In genomic region chr5:120775287-120775985, GRCm38 (mm10) we compare ENCODE assay signal across 11 mouse cellular contexts. TPM values are rescaled to one million over a fixed set of nuclear protein-coding genes. Genes with fewer than 3 reads are reported as not detected.
DNase-seq lines count a peak whose midpoint lies in the region; ATAC-seq and TF ChIP-seq lines count a peak whose summit lies in the region.
"Had no signal": no experiment of that assay in that cellular context is flagged by ENCODE, and none has a peak within 500 bp of the region (broad histone marks: within the 10 kb centered on the region; RNA-seq: fewer than 3 reads in every experiment).

No protein-coding gene starts in this region.

- H3K4me3 ChIP-seq in liver, embryonic 12.5 days = no peak overlapping the region
- peak overlapping the region; percentile 36 to 99 for H3K4me3 ChIP-seq in MEL (ENCODE audit: control insufficient read depth in 1 of 2, insufficient read depth in 1 of 2, low read depth in 2 of 2, low read length in 2 of 2)
- H3K4me3 ChIP-seq in liver, embryonic 15.5 days (replicated peaks) = peak overlapping the region; percentile 15; the same call in 1 of the 2 replicates

- no peaks in the 10 kb centered on the region for H3K9me3 ChIP-seq in liver, embryonic 12.5 days (replicated peaks)
- H3K9me3 ChIP-seq in MEL (replicated peaks; ENCODE audit: insufficient read depth, low read length) = no peaks in the 10 kb centered on the region
- no peaks in the 10 kb centered on the region for H3K9me3 ChIP-seq in liver, embryonic 15.5 days (replicated peaks)

- DNase-seq in liver (no peak), MEL (ENCODE audit: low read depth, low spot score) (peak; percentile 93)
- peak; percentile 84 for DNase-seq in thymus, postnatal 0 days (ENCODE audit: low spot score)
- no peak for DNase-seq in adrenal gland, postnatal 4 days (ENCODE audit: low spot score in 2 of 2)
- DNase-seq in gastrocnemius, adult 8-10 months (ENCODE audit: low spot score in 2 of 2) = no peak
- no peak for DNase-seq in embryo, embryonic 11 days

- no peaks in the 10 kb centered on the region for H3K79me2 ChIP-seq in MEL (ENCODE audit: control insufficient read depth, insufficient read depth, low read length, poor library complexity)

- H3K36me3 ChIP-seq in liver, embryonic 12.5 days = no peaks in the 10 kb centered on the region
- H3K36me3 ChIP-seq in MEL (ENCODE audit: control insufficient read depth in 1 of 2, insufficient read depth in 2 of 2, low read length in 2 of 2) = peaks cover 0 to 11% of the 10 kb centered on the region in 2 experiments; a peak in 2 of 4 replicates
- H3K36me3 ChIP-seq in liver, embryonic 15.5 days (replicated peaks) = no peaks in the 10 kb centered on the region

- H3K9ac ChIP-seq in liver, embryonic 12.5 days = no peak overlapping the region
- H3K9ac ChIP-seq in MEL (ENCODE audit: control insufficient read depth, low read depth, low read length, poor library complexity, severe bottlenecking) = peak overlapping the region; percentile 58
- H3K9ac ChIP-seq in liver, embryonic 15.5 days = no peak overlapping the region

- peak; percentile 35 to 64; a peak in 3 of 4 replicates for TF ChIP-seq EP300 in MEL (IDR thresholded peaks at IDR 0.05; ENCODE audit: low read depth in 1 of 2, low read length in 2 of 2)

- no peak overlapping the region for H3K27ac ChIP-seq in liver, embryonic 12.5 days
- peak overlapping the region; percentile 89 for H3K27ac ChIP-seq in MEL (ENCODE audit: control insufficient read depth, low read depth, low read length)
- peak overlapping the region; percentile 72 for H3K27ac ChIP-seq in liver, embryonic 15.5 days (replicated peaks)

- 0 out of 2 replicates have a peak, but pooled peaks cover 4% of the 10 kb centered on the region for H3K4me1 ChIP-seq in liver, embryonic 12.5 days
- peaks cover 15 to 48% of the 10 kb centered on the region in 2 experiments for H3K4me1 ChIP-seq in MEL (ENCODE audit: control insufficient read depth in 1 of 2, insufficient read depth in 2 of 2, low read length in 2 of 2)
- H3K4me1 ChIP-seq in liver, embryonic 15.5 days (replicated peaks) = peaks cover 33% of the 10 kb centered on the region

- ATAC-seq in liver, embryonic 12.5 days = 0 out of 2 replicates have a peak, but pooled peaks have one; percentile 46
- peak; percentile 86 for ATAC-seq in liver, embryonic 15.5 days (ENCODE audit: insufficient read depth)
- ATAC-seq: forebrain, embryonic 16.5 days had no signal

- 19% methylated on average over 14 of the region's 14 CpGs for WGBS in liver, embryonic 12.5 days (ENCODE audit: insufficient replicate concordance)
- 11% methylated on average over 14 of the region's 14 CpGs for WGBS in liver, embryonic 15.5 days (ENCODE audit: insufficient replicate concordance)

- TF ChIP-seq CTCF in MEL (IDR thresholded peaks at IDR 0.05 in 2 of 3, conservative IDR thresholded peaks at IDR 0.05 in 1 of 3; ENCODE audit: control insufficient read depth in 1 of 3, insufficient read depth in 1 of 3, low read depth in 2 of 3, low read length in 3 of 3, poor library complexity in 1 of 3, severe bottlenecking in 1 of 3) = no peak

- no peak for TF ChIP-seq RAD21 in MEL (IDR thresholded peaks at IDR 0.05; ENCODE audit: low read depth, low read length)

- peak; percentile 41 to 62; a peak in 3 of 4 replicates for TF ChIP-seq POLR2A in MEL (IDR thresholded peaks at IDR 0.05; ENCODE audit: control insufficient read depth in 1 of 2, insufficient read depth in 1 of 2, low read depth in 1 of 2, low read length in 2 of 2, poor library complexity in 1 of 2)

- no peak overlapping the region; the same call in 1 of the 2 replicates for H3K4me2 ChIP-seq in liver, embryonic 12.5 days
- H3K4me2 ChIP-seq in liver, embryonic 15.5 days = peak overlapping the region; percentile 52

- H3K27me3 ChIP-seq in liver, embryonic 12.5 days (replicated peaks) = no peaks in the 10 kb centered on the region; the same call in 1 of the 2 replicates
- no peaks in the 10 kb centered on the region for H3K27me3 ChIP-seq in MEL (ENCODE audit: control insufficient read depth in 1 of 2, insufficient read depth in 2 of 2, low read length in 2 of 2)
- H3K27me3 ChIP-seq in liver, embryonic 15.5 days = no peaks in the 10 kb centered on the region

TF ChIP-seq in MEL, 35 proteins besides CTCF, POLR2A, EP300 and RAD21 (continues in another document):
- TF ChIP-seq MAZ (IDR thresholded peaks at IDR 0.05; ENCODE audit: low read depth, low read length) (0 out of 2 replicates have a peak, but pooled peaks have one; percentile 49), JUND (IDR thresholded peaks at IDR 0.05; ENCODE audit: low read depth, low read length) (peak; percentile 80; the same call in 1 of the 2 replicates), MXI1 (IDR thresholded peaks at IDR 0.05; ENCODE audit: low read depth, low read length) (no peak; the same call in none of the 2 replicates), GABPA (IDR thresholded peaks at IDR 0.05; ENCODE audit: low read depth, low read length) (no peak), POLR2AphosphoS2 (IDR thresholded peaks at IDR 0.05; ENCODE audit: low read length) (no peak), MYC (IDR thresholded peaks at IDR 0.05; ENCODE audit: low read depth, low read length) (peak; percentile 92), GATA1 (IDR thresholded peaks at IDR 0.05; ENCODE audit: low read depth, low read length) (peak; percentile 74), HCFC1 (IDR thresholded peaks at IDR 0.05; ENCODE audit: low read depth, low read length) (peak; percentile 76), E2F4 (IDR thresholded peaks at IDR 0.05; ENCODE audit: borderline replicate concordance, low read depth, low read length) (no peak), ZKSCAN1 (IDR thresholded peaks at IDR 0.05; ENCODE audit: low read depth, low read length) (no peak), NRF1 (IDR thresholded peaks at IDR 0.05; ENCODE audit: insufficient read depth, low read depth, low read length, poor library complexity, severe bottlenecking) (no peak), ELF1 (IDR thresholded peaks at IDR 0.05; ENCODE audit: low read depth, low read length) (peak; percentile 46; the same call in 1 of the 2 replicates), RCOR1 (IDR thresholded peaks at IDR 0.05; ENCODE audit: low read depth, low read length) (0 out of 2 replicates have a peak, but pooled peaks have one; percentile 35), UBTF (IDR thresholded peaks at IDR 0.05; ENCODE audit: borderline replicate concordance, insufficient read depth, low read depth, low read length) (no peak), SMC3 (IDR thresholded peaks at IDR 0.05; ENCODE audit: low read depth, low read length) (no peak), CHD2 (IDR thresholded peaks at IDR 0.05; ENCODE audit: low read length) (no peak), TBP (IDR thresholded peaks at IDR 0.05; ENCODE audit: low read depth, low read length) (peak; percentile 48; the same call in 1 of the 2 replicates), ZNF384 (IDR thresholded peaks at IDR 0.05; ENCODE audit: low read depth, low read length) (no peak), MEF2A (IDR thresholded peaks at IDR 0.05; ENCODE audit: extremely low read depth, insufficient replicate concordance, low read depth, low read length, poor library complexity, severe bottlenecking) (peak; percentile 81; the same call in 1 of the 2 replicates), SIN3A (IDR thresholded peaks at IDR 0.05; ENCODE audit: low read length) (peak; percentile 78), TAL1 (IDR thresholded peaks at IDR 0.05; ENCODE audit: low read length) (peak; percentile 80)

RNA-seq across cellular contexts. Expression of gene Oas3, which starts 2.0 kb away (rescaled TPM):
- 0.05 and 0.07 TPM in 2 replicates for polyA plus RNA-seq in liver, embryonic 12.5 days (2016; fragmentation: Nextera tagmentation; extraction: Ambion mirVana)
- total RNA-seq in MEL (2012; rRNA removed) = 1.6 and 1.9 TPM in 2 replicates
- 1 to 10 TPM in 1 of 2 experiments, not detected in 1; 4.0 TPM for polyA plus RNA-seq in MEL (2012; ENCODE audit: insufficient read depth in 1 of 2, insufficient read length in 2 of 2, low read depth in 1 of 2, low replicate concordance in 2 of 2, missing spikeins in 1 of 2)
- 1.0 and 1.3 TPM in 2 replicates for polyA plus RNA-seq in liver, embryonic 15.5 days (2015; fragmentation: Nextera tagmentation; extraction: Ambion mirVana)
- 1.7 and 1.9 TPM in 2 replicates for polyA plus RNA-seq in thymus, postnatal 0 days (2015; fragmentation: Nextera tagmentation; extraction: Ambion mirVana)
- under 1 TPM; 0.11 to 0.25 TPM for total RNA-seq in adrenal gland, postnatal 4 days (2021)
- not detected for total RNA-seq in gastrocnemius, adult 8-10 months (2022)

RNA-seq across cellular contexts. Expression of gene Oas1e, which starts 19.9 kb away (rescaled TPM):
- polyA plus RNA-seq in liver, embryonic 12.5 days (2016; fragmentation: Nextera tagmentation; extraction: Ambion mirVana) = not detected in 2 replicates
- total RNA-seq in MEL (2012; rRNA removed) = not detected in 2 replicates
- polyA plus RNA-seq in MEL (2012; ENCODE audit: insufficient read depth in 1 of 2, insufficient read length in 2 of 2, low read depth in 1 of 2, low replicate concordance in 2 of 2, missing spikeins in 1 of 2) = not detected
- polyA plus RNA-seq in liver, embryonic 15.5 days (2015; fragmentation: Nextera tagmentation; extraction: Ambion mirVana) = not detected in 2 replicates
- 0.39 and 0.64 TPM in 2 replicates for polyA plus RNA-seq in thymus, postnatal 0 days (2015; fragmentation: Nextera tagmentation; extraction: Ambion mirVana)
- not detected for total RNA-seq in adrenal gland, postnatal 4 days (2021)
- total RNA-seq in gastrocnemius, adult 8-10 months (2022) = not detected
- polyA plus RNA-seq: forebrain, embryonic 16.5 days; intestine, embryonic 14.5 days; lung, embryonic 16.5 days had no signal

RNA-seq across cellular contexts. Expression of gene Oas2, which starts 25.8 kb away (rescaled TPM):
- polyA plus RNA-seq in liver, embryonic 12.5 days (2016; fragmentation: Nextera tagmentation; extraction: Ambion mirVana) = 0.26 and 0.37 TPM in 2 replicates
- 0.49 and 0.96 TPM in 2 replicates for total RNA-seq in MEL (2012; rRNA removed)
- 1 to 10 TPM in 1 of 2 experiments, not detected in 1; 5.2 TPM for polyA plus RNA-seq in MEL (2012; ENCODE audit: insufficient read depth in 1 of 2, insufficient read length in 2 of 2, low read depth in 1 of 2, low replicate concordance in 2 of 2, missing spikeins in 1 of 2)
- polyA plus RNA-seq in liver, embryonic 15.5 days (2015; fragmentation: Nextera tagmentation; extraction: Ambion mirVana) = 0.75 and 0.81 TPM in 2 replicates
- polyA plus RNA-seq in thymus, postnatal 0 days (2015; fragmentation: Nextera tagmentation; extraction: Ambion mirVana) = 0.62 and 0.86 TPM in 2 replicates
- total RNA-seq in adrenal gland, postnatal 4 days (2021) = under 1 TPM; 0.17 to 0.31 TPM
- under 1 TPM in 2 of 4 experiments, not detected in 2; 0.07 to 0.16 TPM for total RNA-seq in gastrocnemius, adult 8-10 months (2022)

RNA-seq across cellular contexts. Expression of gene Oas1c, which starts 36.9 kb away (rescaled TPM):
- polyA plus RNA-seq in liver, embryonic 12.5 days (2016; fragmentation: Nextera tagmentation; extraction: Ambion mirVana) = 0.20 and 0.24 TPM in 2 replicates
- 0.65 and 0.85 TPM in 2 replicates for total RNA-seq in MEL (2012; rRNA removed)
- polyA plus RNA-seq in MEL (2012; ENCODE audit: insufficient read depth in 1 of 2, insufficient read length in 2 of 2, low read depth in 1 of 2, low replicate concordance in 2 of 2, missing spikeins in 1 of 2) = 1 to 10 TPM in 1 of 2 experiments, not detected in 1; 1.8 TPM
- 0.33 and 0.44 TPM in 2 replicates for polyA plus RNA-seq in liver, embryonic 15.5 days (2015; fragmentation: Nextera tagmentation; extraction: Ambion mirVana)
- polyA plus RNA-seq in thymus, postnatal 0 days (2015; fragmentation: Nextera tagmentation; extraction: Ambion mirVana) = 1.9 and 2.1 TPM in 2 replicates
- 1 to 10 TPM; 2.3 to 4.1 TPM for total RNA-seq in adrenal gland, postnatal 4 days (2021)
- under 1 TPM in 2 of 4 experiments, not detected in 2; 0.21 to 0.27 TPM for total RNA-seq in gastrocnemius, adult 8-10 months (2022)

Comparison
In these comparisons a context has a peak if more than half of its experiments do, and no peak if none do; other contexts are left out.
1. DNase-seq: peak in MEL (single experiment) and thymus, postnatal 0 days (single experiment); none in liver (single experiment), adrenal gland, postnatal 4 days (0 of 2), gastrocnemius, adult 8-10 months (0 of 2) and embryo, embryonic 11 days (single experiment).